Mouse (Mus musculus) layer of hippocampus, adult 18-20 months (tissue): ENCODE measurements at regions not wholly inside any gene's neighbourhood (a gene's known extent, or its start where the extent isn't known, plus 50 kb on each side); places are given as distances from the start of the nearest gene placed in this dataset.
A peak's percentile ranks its signal among the peaks of the same experiment; 100 is the strongest.

ENCODE experiments used
- DNase-seq, 2 experiments: peaks; one replicate each; pipeline ENCODE4 v3.0.0; 2022; ENCODE audit warnings: low spot score in 2 of 2

DNA sequence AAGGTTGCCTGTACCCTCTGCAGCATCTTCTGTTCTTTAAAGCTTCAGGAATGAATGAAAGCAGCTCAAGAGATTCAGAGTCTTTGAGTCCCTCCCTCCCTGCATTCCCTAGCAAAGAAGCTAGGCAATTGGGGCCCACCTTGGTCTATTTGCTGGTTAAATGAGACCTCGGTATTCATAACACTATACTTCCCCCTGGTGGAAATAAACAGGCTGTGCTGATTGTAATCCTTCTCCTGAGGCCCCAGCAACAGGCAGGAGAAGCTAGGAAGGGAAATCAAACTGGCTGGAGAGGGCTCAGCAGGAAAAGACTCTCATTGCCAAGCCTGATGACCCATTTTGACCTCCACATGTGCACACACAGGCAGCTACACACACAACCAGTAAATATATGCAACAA lies 137.1 kb downstream of the Sh3bp4 start:
- DNase-seq = peak in 1 of 2 experiments; percentile 55

DNA sequence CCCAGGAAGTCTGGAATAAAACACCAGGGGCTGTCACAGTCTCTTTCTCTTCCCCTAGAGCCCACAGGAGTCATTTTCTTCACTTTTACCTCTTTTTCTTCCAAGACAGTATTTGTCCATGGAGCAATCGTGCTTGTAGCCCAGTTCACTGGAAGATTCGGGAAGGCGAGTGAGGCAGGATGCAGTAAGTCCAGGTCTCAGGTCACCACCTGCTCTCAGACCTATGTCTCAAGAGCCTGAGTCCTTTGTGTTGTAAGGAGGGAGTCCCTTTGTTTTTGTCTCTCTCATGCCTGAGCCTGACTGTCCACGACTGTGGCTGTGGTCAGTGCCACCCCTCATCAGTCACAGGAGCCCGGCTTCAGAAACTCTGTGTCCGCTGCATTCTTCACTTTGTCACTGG lies 140.9 kb downstream of the Sh3bp4 start:
- DNase-seq = no peak

DNA sequence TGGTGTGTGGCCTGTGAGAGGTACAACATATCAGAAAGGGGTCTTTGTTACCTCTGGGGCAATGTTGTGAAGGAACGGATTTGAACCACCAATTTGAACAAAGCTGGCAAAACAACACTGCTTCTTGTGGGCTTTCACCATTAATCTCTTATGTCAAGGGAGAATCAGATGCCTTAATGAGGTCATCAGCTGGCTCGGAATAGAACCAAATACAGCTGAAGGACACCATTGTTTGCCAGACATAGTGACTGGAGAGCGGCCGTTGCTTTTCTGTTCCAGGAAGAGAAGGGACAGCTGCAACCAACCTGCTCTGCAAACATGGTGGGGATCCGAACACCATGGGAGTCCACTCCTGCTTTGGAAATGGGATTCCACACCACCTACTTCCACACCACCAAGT lies 158.2 kb downstream of the Sh3bp4 start:
- no peak for DNase-seq

DNA sequence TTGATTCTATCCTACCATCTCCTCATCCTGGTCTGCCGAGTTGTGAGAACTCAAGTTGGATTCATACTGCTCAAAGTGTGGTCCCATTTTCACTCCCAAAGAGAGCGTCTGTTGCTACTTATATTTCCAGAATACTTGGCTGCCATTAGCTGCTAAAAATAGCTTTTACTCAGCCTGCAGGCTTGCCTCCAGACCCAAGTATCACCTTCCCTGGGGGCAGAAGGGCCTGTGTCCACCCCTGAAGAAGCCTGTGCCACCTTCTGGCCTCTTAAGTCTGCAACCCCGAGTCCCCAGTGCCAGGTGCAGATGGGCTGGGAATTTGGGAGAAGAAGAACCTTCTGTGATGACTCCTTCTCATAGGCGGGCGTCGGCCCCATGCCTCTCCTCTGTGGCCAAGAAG lies 161.5 kb downstream of the Sh3bp4 start:
- no peak for DNase-seq

DNA sequence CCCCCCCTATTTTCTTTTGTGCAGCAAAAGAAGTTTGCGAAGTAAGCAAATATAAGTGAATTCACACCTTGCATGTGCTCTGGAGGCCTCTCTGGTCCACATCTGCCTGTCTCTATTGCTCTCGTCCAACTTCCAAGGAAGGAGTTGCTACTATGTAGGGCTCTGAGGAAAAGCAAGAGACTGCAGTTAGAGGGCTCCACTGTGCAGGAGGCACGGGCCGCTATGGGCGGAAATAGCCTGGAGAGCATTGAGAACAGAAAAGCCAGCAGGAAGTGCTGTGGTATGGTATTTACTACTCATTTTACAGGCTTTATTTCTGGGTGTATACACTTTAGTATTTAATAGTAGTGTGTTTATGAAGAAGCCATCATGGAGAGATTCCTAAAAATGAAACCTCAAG lies 162.2 kb downstream of the Sh3bp4 start:
- no peak for DNase-seq

DNA sequence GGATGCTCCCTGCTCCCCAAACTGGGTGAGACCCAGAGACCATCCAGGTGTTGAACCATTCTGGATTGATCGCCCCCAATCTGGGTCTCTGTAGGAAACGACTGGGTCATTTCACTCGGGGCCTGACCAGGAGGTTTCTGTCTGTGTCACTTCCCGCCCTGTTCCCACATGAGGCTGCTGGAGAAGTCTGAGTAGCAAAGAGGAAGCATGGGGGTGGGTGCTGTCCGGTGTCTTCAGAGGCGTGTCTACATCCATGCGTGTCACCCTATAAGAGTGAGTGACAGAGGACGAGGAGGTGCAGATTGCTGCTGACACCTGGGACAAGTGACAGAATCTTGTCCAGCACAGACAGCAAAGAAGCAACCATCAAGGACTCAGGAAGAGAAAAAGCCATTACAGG lies 164.7 kb downstream of the Sh3bp4 start:
- DNase-seq = no peak

DNA sequence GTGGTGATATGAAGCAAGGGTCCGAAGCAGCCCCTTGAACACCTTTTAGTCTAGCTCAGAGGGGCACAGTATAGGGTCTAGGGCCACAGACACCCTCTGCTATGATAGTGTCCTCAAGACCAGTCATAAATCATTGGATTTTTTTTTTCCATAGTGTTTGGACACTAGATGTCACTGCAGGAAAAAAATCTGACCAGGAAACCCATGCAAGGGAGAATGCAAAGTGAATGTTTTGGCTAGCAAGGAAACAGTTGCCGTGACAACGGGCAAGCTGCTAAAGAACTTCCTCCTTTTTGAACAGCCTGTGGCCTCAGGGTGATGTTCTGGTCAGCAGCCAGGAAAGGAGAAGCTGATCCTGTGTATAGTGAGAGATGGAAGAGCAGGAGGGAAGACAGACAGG lies 165.1 kb downstream of the Sh3bp4 start:
- DNase-seq = peak; percentile 54 to 82

DNA sequence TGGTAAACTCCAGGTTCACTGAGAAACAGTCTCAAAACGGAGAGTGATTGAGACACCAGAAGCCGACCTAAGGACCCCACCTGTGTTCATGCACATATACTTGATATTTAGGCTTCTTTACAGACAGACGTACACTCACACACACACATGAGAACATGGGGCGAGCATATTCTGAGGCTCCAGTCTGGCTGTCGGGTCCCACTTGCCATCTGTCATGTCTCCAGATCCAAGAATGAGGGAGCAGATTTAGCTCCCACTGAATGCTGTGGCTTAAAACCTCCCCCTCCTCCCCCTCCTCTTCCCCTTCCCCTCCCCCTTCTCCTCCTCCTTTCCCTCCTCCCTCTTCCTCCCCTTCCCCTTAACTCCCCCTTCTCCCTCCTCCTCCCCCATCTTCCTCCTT lies 167.5 kb downstream of the Sh3bp4 start:
- DNase-seq = peak; percentile 39 to 74

DNA sequence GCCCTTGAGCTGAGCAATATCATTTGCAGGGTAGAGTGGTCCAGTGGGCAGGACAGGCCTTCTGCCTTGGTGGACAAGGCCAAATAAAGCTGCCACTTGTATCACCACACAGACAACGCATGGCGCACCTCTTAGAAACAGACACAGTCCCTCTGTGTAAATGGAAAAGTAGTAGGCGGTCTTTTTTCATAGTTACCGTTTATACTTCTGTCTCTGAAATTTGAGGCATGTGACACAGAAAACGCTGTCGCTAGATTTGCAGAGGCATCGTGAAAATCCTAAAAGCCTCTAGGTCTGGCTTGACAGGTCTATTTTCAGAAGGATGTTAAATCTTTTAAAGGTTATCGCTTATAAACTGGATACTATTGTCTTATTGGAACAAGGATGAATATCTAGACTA lies 174.4 kb downstream of the Sh3bp4 start:
- peak in 1 of 2 experiments; percentile 36 for DNase-seq

DNA sequence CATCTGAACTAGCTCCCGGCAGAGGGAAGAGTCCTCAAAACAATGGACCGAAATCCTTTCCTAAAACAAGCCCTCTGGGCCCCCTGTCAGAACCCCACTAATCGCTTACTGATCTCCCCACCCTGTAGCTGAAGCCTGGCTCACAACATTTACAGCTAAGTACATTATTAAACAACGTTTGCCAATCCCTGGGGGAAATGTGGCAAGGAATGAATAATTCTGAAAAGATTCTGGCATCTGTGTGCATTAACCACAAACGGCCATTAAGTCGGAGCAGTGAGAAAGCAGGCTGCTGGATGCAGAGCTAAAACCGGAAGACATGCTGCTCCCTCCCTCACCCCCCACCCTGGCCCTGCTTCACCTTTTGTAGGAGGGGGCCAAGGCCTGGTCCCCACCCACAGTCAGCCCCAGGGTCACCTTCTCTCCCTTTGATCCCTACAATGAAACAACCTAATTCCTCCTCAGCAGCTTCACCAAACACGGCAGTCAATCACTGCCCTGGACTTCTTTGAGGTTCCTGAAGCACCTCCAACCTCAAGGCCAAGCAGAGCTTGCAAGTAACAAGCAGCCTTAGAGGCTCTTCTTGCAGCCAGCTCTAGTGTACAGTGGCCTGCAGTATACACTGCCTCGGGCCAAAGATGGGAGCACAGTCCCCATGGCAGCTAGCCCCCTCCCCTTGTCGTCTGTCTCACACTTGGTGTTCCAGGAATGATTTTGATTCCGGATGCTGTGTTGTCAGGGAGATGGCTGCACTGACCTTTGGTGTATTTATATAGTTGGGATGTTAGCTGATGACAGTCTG lies 175.2 kb downstream of the Sh3bp4 start:
- DNase-seq = peak in 1 of 2 experiments; percentile 23

DNA sequence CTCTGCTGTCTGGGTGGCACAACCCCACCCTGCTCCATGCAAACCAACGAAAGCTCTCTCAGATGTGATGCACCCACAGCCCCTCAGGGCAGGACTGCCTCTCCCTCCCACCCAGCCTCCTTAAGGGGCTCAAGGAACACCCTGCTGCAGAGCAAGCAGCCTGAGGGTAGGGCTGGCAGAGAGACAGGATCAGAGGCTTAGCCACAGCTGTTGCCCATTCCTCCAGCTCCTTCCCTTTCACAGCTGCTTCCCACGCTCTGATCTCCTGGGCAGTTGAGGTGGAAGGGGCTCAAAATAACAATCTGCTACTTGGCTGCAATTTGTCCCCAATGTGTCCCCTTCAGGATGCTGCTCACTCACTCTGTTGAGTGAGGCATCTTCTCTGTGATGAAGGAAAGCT lies 181.5 kb downstream of the Sh3bp4 start:
- no peak for DNase-seq

DNA sequence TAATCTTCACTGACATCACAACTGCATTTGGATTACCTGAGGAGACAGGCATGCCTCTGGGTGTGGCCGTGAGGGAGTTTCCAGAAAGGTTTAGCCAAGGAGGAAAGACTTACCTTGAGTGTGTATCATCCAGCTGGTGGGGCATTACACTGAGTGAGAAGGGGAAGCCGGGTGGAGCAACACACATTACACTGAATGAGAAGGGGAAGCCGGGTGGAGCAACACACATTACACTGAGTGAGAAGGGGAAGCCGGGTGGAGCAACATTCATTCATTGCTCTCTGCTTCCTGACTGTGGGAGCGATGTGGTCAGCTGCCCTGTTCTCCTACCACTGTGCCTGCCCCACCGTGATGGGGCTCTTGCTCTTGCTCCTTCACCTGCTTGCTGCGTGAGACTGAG lies 182.3 kb downstream of the Sh3bp4 start:
- no peak for DNase-seq

DNA sequence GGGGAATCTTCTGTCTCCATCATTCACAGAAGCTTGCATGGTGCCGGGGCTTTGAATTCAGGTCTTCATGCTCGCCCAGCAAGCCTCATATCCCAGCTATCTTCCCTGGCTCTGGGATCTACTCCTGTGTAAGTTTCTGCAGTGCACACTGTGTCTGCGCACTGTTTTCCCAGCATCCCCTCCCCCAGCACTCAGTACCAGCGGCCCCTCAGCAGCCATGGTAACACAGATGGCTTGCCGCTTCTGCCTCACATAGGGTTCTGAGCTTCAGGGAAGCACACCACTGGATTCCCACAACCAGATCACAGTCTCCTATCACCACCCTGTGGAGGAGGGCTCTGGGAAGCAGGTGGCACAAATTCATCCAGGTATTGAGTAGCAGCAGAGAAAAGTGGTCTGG lies 187.7 kb downstream of the Sh3bp4 start:
- peak in 1 of 2 experiments; percentile 42 for DNase-seq

DNA sequence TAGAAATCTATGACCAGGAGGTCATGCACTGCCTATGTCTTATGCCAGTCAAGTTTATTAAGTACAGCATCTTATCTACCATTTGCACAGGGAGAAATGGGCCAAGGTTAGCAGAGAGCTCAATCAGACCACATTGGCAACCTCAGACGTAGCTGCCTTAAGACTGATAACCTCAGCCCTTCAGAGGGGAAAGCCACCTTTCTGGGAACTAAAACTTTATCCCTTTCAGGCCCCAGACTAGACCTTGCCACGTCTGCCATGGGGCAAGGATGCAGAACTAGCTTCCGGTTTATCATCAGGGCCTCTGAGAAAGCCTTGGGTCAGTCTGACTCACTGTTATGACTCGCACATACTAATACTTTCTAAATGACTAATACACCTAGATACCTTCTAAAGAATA lies 188.8 kb upstream of the Agap1 start:
- no peak for DNase-seq

DNA sequence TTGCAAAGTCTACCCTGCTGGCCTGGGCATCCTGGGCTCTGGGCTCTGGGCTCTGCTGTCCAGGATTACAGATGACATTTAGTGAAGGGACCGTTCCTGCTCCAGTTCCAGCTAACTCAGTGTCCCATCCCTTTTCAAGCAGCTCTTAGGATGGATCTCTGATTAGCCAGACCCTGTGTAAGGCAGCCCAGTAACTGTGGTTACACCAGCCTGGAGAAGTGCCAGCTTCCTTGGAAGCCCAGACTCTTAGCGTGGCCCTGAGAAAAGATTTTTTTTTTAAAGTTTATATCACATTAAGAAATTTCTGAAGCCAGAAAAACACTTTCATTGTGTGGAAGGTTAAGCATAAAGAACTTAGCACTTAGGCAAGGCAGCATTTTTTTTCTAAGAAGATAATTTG lies 185.8 kb upstream of the Agap1 start:
- no peak for DNase-seq

DNA sequence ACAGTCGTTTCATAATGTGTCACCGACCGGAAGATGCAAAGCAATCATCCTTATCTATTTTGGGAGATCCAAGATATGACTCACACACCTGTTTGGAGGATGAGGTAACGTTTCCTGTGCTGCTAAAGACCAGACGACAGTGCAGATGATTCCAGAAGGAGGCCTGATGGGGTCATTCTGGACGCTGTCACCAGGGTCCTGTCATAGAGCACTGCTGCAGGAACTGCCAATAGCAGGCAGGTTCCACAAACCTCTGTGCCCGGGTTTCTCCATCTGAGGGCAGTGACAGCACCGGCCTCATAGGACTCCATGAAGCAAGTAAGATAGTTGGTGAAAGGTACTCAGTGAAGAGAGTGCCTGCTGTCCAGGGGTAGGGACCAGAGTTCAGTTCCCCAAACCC lies 182.9 kb upstream of the Agap1 start:
- no peak for DNase-seq

DNA sequence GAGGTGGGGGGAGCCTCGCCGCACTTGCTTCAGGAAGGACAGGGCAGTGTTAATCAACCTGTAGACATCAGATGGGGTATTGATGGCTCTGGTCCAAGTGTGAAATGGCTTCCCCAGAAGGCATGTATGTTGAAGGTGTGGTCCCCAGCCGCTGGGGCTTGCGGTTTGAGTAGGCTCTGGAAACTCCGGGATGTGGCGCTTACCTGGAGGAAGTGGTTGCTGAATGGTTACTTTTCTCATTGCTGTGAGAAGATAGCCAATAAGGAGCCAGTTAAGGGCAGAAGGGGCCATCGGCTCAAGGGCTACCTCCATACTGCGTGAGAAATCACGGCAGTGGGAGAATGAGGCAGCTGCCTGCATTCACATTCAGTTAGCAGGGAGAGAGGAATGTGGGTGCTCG lies 181.6 kb upstream of the Agap1 start:
- DNase-seq = no peak

DNA sequence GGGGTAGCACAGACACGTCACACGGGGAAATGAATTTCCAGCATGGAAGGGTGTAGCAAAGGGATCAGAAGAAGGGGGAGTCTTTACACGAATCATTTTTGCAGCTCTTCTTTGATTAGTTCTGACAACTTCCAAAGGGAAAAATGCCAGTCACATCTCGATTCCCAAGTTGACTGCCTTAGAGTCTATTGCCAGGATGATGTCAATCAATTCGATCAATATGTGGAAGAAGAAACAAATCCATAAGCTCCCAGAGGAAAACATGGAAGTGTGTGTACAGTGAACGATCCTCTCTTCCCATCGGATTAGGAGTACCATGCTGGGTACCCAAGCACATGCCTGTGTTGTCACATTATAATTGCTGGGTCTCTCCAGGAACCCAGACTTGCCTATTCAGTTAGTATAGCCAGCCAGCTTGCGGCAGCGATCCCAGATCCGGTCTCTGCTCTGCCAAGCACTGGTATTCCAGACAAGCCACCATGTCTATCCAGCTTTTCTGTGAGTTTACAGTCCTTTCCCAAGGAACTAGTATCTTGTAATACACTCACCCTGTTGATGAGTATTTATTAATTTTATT lies 180.7 kb upstream of the Agap1 start:
- DNase-seq = no peak

DNA sequence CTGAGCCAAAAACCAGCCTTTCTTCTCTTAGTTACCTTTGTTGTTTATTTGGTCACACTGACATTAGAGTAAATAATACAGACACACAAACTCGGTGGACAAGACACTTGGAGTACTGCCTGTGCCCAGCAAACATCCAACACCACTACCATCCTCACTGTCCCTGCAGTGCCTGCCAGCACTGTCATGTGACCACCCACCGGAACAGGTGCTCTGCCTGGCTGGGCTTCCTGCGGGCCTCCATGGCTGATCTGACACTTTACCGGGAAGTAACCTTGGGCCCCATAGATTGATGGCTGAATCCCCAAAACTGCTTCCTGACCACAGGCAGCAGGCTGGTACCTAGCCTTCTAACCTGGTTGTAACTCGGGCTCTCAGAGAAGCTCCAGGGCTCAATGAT lies 175.2 kb upstream of the Agap1 start:
- DNase-seq = no peak

DNA sequence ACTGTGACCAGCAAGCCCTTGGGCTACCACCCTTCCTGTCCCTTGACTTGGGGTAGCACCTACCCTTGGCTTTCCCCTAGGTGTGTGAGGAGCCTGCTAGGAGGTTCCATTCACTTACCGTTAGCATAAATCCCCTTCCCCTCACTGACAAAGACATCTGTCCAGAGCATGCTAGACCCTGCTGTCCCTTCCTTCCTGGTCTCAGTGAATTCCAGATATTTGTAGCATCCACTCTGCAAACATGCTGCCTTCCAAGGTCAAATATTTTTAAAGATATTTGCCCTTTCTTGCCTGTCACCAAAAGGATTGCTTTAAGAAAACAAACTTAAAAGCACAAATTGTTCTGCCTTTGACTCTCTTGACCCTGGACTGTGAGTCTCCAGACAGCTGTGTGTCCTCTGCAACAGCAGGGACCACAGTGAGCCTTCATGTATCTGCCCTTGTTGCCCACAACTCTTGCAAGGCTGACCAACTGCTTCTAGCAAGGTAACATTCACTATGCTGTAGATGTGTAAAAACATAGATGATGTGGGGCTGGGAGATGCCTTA lies 173.4 kb upstream of the Agap1 start:
- no peak for DNase-seq

DNA sequence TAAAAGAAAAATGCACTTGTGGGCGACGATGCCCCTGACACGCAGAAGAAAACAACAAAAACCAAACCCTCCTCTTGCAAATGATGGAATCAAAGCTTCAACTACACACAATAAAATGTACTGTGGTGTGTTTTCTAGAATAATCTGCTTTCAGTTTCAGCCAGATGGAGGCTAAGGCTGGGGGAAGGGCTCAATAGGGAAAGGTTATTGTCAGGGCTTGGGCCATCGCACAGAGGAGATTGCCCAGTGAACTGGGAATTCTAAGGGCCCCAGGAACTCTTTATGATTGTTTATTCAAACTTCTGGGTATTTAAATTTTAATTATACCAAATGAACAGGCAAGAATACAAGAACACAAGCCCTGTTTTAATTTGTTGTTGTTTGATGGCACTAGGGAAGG lies 169.6 kb upstream of the Agap1 start:
- DNase-seq = no peak

DNA sequence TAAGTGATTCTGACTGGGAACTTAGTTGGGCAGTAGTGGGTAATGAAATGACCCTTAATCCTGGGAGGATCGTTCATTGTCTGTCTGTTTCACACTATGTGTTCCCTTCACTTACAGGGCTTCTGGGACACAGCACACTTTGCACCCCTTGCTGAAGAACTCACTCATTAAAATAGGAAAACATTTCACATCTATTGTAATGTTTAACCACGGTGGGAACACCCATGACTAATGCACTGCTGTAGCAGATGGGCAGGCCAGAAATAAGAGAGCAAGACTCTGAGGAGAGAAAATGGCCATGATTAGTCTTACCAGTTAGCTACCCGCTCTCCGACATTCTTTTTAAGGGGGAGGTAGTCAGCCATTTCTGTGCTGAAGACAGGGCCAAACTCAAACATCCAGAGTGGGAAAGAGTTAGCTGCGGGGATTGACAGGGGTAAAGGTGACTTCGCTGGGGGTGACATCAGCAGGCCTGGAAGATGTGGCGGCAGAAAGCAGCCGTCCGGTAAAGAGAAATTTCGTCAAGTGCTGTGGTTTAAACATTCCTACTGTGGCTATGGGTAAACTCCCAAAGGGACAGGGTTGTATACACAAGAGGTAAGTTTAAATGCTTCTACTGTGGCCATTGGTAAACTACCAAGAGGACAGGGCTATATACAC lies 167.3 kb upstream of the Agap1 start:
- no peak for DNase-seq
